Mouse (Mus musculus) lung, postnatal 4 days (tissue): ENCODE data around the gene Rapgef2.

Experiments
- DNase-seq, 2 experiments: peaks; one replicate each; pipeline ENCODE4 v3.0.0; 2021

Rapgef2 gene

GRCm38 (mm10) chr3:79196708-79197437 lies 89.4 kb downstream of the Rapgef2 start:
- DNase-seq: peak; percentile 40 to 69

- no peak for DNase-seq
Measured at GRCm38 (mm10) chr3:79195280-79195679, 91.0 kb downstream of the Rapgef2 start.

- peak in 1 of 2 experiments; percentile 34 for DNase-seq
Measured at GRCm38 (mm10) chr3:79194111-79194793, 92.1 kb downstream of the Rapgef2 start.

- DNase-seq: no peak
Measured at GRCm38 (mm10) chr3:79193001-79193400, 93.3 kb downstream of the Rapgef2 start.

GRCm38 (mm10) chr3:79191981-79192380 lies 94.3 kb downstream of the Rapgef2 start:
- DNase-seq: no peak

- DNase-seq: no peak
Measured at GRCm38 (mm10) chr3:79191471-79191870, 94.8 kb downstream of the Rapgef2 start.

GRCm38 (mm10) chr3:79190377-79190776 lies 95.9 kb downstream of the Rapgef2 start:
- no peak for DNase-seq

- DNase-seq: no peak
Measured at GRCm38 (mm10) chr3:79187912-79188311, 98.4 kb downstream of the Rapgef2 start.

GRCm38 (mm10) chr3:79182290-79182689 lies 104.0 kb downstream of the Rapgef2 start:
- DNase-seq: no peak

GRCm38 (mm10) chr3:79181248-79181991 lies 104.9 kb downstream of the Rapgef2 start:
- DNase-seq: peak; percentile 80 to 87

GRCm38 (mm10) chr3:79180086-79180485 lies 106.2 kb downstream of the Rapgef2 start:
- peak; percentile 30 to 58 for DNase-seq

- peak in 1 of 2 experiments; percentile 3 for DNase-seq
Measured at GRCm38 (mm10) chr3:79179499-79180053, 106.7 kb downstream of the Rapgef2 start.

GRCm38 (mm10) chr3:79178708-79179107 lies 107.6 kb downstream of the Rapgef2 start:
- DNase-seq: peak in 1 of 2 experiments; percentile 11

- peak; percentile 36 to 52 for DNase-seq
Measured at GRCm38 (mm10) chr3:79178070-79178469, 108.2 kb downstream of the Rapgef2 start.

- DNase-seq: peak in 1 of 2 experiments; percentile 26
Measured at GRCm38 (mm10) chr3:79177136-79177870, 109.0 kb downstream of the Rapgef2 start.

GRCm38 (mm10) chr3:79174168-79174567 lies 112.1 kb downstream of the Rapgef2 start:
- no peak for DNase-seq

GRCm38 (mm10) chr3:79173291-79173690 lies 113.0 kb downstream of the Rapgef2 start:
- no peak for DNase-seq

GRCm38 (mm10) chr3:79171146-79171545 lies 115.2 kb downstream of the Rapgef2 start:
- peak in 1 of 2 experiments; percentile 2 for DNase-seq

GRCm38 (mm10) chr3:79168168-79168827 lies 118.0 kb downstream of the Rapgef2 start:
- DNase-seq: peak in 1 of 2 experiments; percentile 3

- peak in 1 of 2 experiments; percentile 1 for DNase-seq
Measured at GRCm38 (mm10) chr3:79167586-79167985, 118.7 kb downstream of the Rapgef2 start.

GRCm38 (mm10) chr3:79161834-79162401 lies 124.4 kb downstream of the Rapgef2 start:
- DNase-seq: peak in 1 of 2 experiments; percentile 5
